Mouse (Mus musculus) spleen, adult 18-20 months (tissue): ENCODE results near the gene Zcchc14.

Experiments
- DNase-seq, 2 experiments: peaks; one replicate each; pipeline ENCODE4 v3.0.0; 2022; ENCODE audit warnings: mixed read lengths in 2 of 2

Gene Zcchc14

GRCm38 (mm10) chr8:121663101-121663500 is 10.4 kb upstream of the Zcchc14 start:
- DNase-seq = no peak

GRCm38 (mm10) chr8:121661631-121662357 is 9.1 kb upstream of the Zcchc14 start:
- no peak for DNase-seq

GRCm38 (mm10) chr8:121660602-121661001 is 7.9 kb upstream of the Zcchc14 start:
- DNase-seq = no peak

- no peak for DNase-seq
Measured at GRCm38 (mm10) chr8:121654966-121655494, 2.3 kb upstream of the Zcchc14 start.

GRCm38 (mm10) chr8:121654131-121654530 is 1.4 kb upstream of the Zcchc14 start:
- no peak for DNase-seq

- no peak for DNase-seq
Measured at GRCm38 (mm10) chr8:121653340-121654019, 779 bp upstream of the Zcchc14 start.

- DNase-seq = no peak
Measured at GRCm38 (mm10) chr8:121651874-121652361, 783 bp downstream of the Zcchc14 start.

- DNase-seq = no peak
Measured at GRCm38 (mm10) chr8:121651308-121651873, 1.3 kb downstream of the Zcchc14 start.

GRCm38 (mm10) chr8:121650389-121651307 is 2.1 kb downstream of the Zcchc14 start:
- no peak for DNase-seq

GRCm38 (mm10) chr8:121649904-121650303 is 2.8 kb downstream of the Zcchc14 start:
- no peak for DNase-seq

GRCm38 (mm10) chr8:121649423-121649822 is 3.3 kb downstream of the Zcchc14 start:
- no peak for DNase-seq

- no peak for DNase-seq
Measured at GRCm38 (mm10) chr8:121648451-121648850, 4.2 kb downstream of the Zcchc14 start.

- DNase-seq = no peak
Measured at GRCm38 (mm10) chr8:121647511-121648215, 5.0 kb downstream of the Zcchc14 start.

GRCm38 (mm10) chr8:121643384-121643783 is 9.3 kb downstream of the Zcchc14 start:
- no peak for DNase-seq

- DNase-seq = no peak
Measured at GRCm38 (mm10) chr8:121642804-121643203, 9.9 kb downstream of the Zcchc14 start.

GRCm38 (mm10) chr8:121636180-121636579 is 16.5 kb downstream of the Zcchc14 start:
- DNase-seq = no peak

GRCm38 (mm10) chr8:121635534-121635933 is 17.2 kb downstream of the Zcchc14 start:
- no peak for DNase-seq

- no peak for DNase-seq
Measured at GRCm38 (mm10) chr8:121632401-121632800, 20.3 kb downstream of the Zcchc14 start.

- DNase-seq = no peak
Measured at GRCm38 (mm10) chr8:121631645-121632071, 21.0 kb downstream of the Zcchc14 start.

- DNase-seq = no peak
Measured at GRCm38 (mm10) chr8:121628681-121629080, 24.0 kb downstream of the Zcchc14 start.

GRCm38 (mm10) chr8:121623043-121623442 is 29.7 kb downstream of the Zcchc14 start:
- DNase-seq = no peak

- no peak for DNase-seq
Measured at GRCm38 (mm10) chr8:121621879-121622278, 30.8 kb downstream of the Zcchc14 start.
